Mouse (Mus musculus): ENCODE measurements around the gene Eno3.

GRCm38 (mm10) chr11:70656456-70656927 lies 510 bp upstream of the Eno3 start:
- TF ChIP-seq CTCF (IDR thresholded peaks at IDR 0.05; ENCODE audit: borderline replicate concordance, control insufficient read depth, extremely low read depth, insufficient read depth, low read length, poor library complexity): no peak
- TF ChIP-seq POLR2A (IDR thresholded peaks at IDR 0.05; ENCODE audit: control insufficient read depth, extremely low read depth, insufficient read depth, low read length, poor library complexity): no peak

All from thymus, adult 2 months (tissue).